Mouse (Mus musculus): Measurements from ENCODE around the gene Pold3.

DNA sequence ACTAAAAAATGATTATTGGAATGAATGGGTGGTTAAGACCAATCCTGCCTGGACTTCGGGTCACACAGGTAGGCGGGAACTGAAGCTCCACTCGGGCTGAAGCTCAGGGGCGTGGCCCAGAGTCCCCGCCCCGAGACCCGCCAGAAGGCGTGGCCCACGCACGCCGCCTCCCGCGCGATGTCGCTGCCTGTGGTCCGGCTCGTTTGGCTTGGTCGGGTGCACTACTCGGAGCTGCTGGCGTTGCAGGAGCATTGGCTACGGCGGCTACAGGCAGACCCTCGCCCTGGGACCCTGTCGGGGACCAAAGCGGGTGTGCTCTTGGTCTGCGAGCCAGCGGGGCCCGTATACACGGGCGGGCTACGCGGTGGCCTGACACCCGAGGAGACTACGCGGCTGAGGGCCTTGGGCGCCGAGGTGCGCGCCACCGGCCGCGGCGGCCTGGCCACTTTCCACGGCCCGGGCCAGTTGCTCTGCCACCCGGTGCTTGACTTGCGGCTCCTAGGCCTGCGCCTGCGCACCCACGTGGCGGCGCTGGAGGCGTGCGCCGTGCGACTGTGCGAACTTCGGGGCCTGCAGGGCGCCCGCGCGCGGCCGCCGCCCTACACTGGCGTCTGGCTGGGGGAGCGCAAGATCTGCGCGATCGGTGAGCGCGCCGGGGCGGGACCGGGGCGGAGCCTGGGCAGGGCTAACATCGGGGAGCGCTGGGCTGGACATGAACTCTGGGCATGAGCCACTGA lies 37.9 kb upstream of the Pold3 start, which contains the start of gene Lipt2:
- TF ChIP-seq TAL1 (IDR thresholded peaks at IDR 0.05; ENCODE audit: low read length) (no peak), GATA1 (IDR thresholded peaks at IDR 0.05; ENCODE audit: low read length) (no peak)

Measured in erythroblast, embryonic 14.5 days (primary cell).